Mouse (Mus musculus): ENCODE data around the gene BC061212.
"Not testable (repeated sequence)": the region's sequence is repeated elsewhere in the genome, so short reads cannot be mapped to it uniquely, and the experiment has no call there.

Gene BC061212

GRCm38 (mm10) chr5:94070445-94070844 is at the start of gene BC061212:
TSS of gene BC061212 (minus strand) at chr5:94070545.
- not testable (repeated sequence) for DNase-seq

GRCm38 (mm10) chr5:94076085-94076484 is 5.7 kb upstream of the BC061212 start, which contains the start of gene Gm6351:
TSS of gene Gm6351 (plus strand) at chr5:94076385.
- not testable (repeated sequence) for DNase-seq

Data from right cerebral cortex, postnatal 14 days (tissue).